Mouse (Mus musculus): ENCODE data around the gene Lypd6b. TPM values are rescaled to one million over a fixed set of nuclear protein-coding genes. Genes with fewer than 3 reads are reported as not detected.

The Lypd6b gene
- total RNA-seq, 2 experiments from 2014 or later: 0.42 TPM; not detected in 1

GRCm38 (mm10) chr2:49814011-49814410, 26.5 kb downstream of the Lypd6b start:
- no peak for ATAC-seq (replicated peaks; ENCODE audit: low FRiP score, poor library complexity, severe bottlenecking)

DNA sequence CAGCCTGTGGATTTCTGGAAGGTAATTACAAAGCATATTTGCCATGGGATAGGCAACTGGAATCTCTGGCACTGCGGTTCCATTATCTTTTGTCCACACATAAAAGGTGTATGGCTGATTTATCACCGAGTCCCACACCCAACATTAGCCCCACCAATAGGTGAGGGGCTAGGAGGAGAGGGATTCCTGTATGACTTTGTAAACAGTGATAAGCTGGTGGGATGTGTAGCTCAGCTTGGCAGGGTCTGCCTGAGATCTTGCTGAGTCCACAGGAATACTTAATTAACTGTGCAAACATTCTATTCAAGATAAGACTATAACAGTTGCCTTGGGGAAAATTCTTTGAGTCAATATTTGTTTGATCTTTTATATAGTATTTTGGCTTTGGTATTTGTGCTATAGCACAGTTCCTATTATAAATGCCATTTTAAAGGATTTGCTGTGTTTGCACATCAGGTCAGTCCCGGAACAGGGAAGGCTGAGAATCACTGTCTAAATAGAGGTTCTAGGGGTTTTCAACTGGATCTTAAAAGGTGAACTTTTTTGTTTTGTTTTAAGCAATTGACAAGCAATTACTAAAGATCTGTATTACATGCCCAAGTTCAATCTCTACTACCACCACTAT, 28.3 kb downstream of the Lypd6b start:
- ATAC-seq (replicated peaks; ENCODE audit: low FRiP score, poor library complexity, severe bottlenecking): no peak

DNA sequence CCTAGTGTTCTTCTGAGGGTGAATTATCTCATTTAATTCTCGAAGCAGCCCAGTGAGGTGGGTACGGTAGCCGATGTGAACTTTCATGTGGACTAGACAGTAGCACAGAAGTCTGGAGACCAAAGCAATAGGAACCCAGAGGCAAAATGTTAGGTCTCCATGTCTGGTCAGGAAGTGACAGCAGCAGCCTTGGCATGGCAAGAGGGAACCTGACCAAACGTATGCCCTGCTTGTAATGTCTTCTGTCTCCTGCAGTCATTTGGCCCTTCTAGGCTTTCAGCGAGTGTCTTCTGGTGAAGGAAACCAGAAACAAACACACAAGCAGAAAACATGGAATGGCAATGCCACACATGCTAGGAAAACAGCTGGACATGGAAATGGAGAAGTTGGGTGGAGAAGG, 29.1 kb downstream of the Lypd6b start:
- ATAC-seq (replicated peaks; ENCODE audit: low FRiP score, poor library complexity, severe bottlenecking): no peak

DNA sequence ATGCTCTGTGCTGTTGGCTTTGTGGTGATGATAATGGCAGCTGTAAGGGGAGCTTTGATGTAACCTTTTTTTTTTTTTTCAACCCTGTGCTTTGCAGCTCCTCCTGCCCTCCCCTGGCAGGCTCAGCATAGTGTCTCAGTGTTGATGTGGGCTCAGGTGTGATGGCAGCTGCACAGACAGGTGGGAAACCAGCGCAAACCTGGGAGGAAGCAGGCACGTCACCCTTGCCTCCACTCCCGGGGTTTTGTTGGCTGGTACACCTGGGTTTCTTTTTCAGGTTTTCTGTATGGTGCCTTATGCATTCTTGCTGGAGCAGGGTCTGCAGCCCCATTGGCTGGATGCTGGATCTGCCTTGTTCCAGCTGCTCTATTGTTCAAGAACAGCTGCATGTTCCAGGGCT, 29.7 kb downstream of the Lypd6b start:
- no peak for ATAC-seq (replicated peaks; ENCODE audit: low FRiP score, poor library complexity, severe bottlenecking)

DNA sequence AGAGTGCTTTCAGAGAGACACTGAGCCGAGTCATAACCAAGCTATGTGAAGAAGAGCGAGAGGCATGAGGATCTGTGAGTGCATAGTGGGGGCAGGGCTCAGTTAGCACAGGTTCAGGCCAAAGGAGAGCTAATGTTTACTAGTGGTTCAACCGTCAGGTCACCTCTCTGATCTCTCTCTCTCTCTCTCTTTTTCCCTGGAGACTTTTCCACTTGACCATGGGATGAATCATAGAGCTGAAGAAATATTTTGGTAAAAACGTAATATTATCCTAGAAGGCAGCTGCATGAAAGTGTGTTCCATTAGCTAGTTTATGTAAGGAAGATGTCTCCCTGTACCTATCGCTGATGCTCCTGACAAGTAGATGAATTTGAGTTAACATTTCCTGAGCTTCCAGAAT, 30.6 kb downstream of the Lypd6b start:
- ATAC-seq (replicated peaks; ENCODE audit: low FRiP score, poor library complexity, severe bottlenecking): no peak

- no peak for ATAC-seq (replicated peaks; ENCODE audit: low FRiP score, poor library complexity, severe bottlenecking)
These were observed 34.8 kb downstream of the Lypd6b start for GRCm38 (mm10) chr2:49822312-49822711.

DNA sequence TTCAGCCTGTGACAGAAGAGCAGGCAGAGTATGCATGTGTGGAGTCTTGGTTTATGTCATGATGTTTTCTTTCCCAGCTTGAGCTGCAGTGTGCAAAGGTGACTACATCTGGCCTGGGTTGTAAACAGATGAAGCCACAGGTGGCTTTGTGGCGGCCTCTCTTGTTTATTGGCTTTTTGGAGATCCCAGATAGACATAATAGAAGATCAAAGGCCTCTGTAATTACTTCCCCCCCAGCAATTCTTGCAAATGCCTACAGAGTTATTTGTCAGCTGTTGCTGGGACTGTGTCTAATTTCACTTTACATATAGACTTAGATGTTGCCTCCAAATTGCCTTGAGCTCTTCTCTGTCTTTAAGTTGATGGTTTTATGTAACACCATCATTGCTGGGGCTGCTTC, 38.1 kb downstream of the Lypd6b start:
- no peak for ATAC-seq (replicated peaks; ENCODE audit: low FRiP score, poor library complexity, severe bottlenecking)

- no peak for ATAC-seq (replicated peaks; ENCODE audit: low FRiP score, poor library complexity, severe bottlenecking)
These were observed 40.3 kb downstream of the Lypd6b start for GRCm38 (mm10) chr2:49827756-49828155.

DNA sequence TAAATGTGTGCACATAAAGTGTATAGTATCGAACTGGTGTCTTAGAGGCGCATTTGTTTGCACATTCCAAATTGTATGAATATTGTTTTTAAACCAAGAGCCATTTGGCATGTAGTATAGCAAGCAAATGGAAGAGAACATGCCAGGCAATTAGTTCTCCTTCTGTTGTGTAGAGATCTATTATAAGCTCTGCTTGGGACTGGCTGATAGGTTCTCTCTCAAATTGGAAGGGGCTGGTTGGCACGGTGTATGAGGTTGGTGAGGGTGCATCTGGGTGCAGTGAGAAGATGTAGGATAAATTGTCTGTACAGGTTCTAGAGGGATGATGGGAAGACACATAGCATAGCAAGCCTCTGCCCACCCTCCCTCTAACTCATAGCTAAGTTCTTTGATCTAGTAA, 42.9 kb downstream of the Lypd6b start:
- no peak for ATAC-seq (replicated peaks; ENCODE audit: low FRiP score, poor library complexity, severe bottlenecking)

- ATAC-seq (replicated peaks; ENCODE audit: low FRiP score, poor library complexity, severe bottlenecking): no peak
These were observed 44.9 kb downstream of the Lypd6b start for GRCm38 (mm10) chr2:49832277-49832803.

DNA sequence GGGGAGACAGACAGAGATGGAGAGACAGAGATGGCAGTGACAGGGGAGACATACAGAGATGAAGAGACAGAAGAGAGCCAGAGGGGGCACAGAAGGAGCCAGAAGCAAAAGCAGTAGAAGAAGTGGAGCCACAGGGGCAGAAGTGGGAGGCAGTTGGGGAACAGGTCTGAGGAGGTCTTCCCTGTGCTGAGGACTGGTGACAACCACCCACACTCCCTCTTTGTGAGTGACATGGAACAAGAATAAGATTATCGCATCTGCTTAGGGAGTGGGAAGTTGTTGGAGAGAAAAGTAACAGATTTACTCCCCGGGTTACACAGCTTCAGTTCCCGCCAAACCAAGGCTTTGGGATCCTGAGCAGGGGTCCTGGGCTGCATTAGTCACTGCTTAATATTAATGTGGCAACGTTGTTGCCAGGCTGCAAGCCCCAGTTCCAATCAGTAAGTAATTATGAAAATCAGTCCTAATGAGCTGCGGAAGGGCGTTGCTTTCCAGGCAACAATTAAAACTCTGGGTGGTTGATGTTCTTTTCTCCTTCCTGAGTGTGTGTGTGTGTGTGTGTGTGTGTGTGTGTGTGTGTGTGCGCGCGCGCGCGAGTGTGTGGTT, 50.1 kb downstream of the Lypd6b start:
- ATAC-seq (replicated peaks; ENCODE audit: low FRiP score, poor library complexity, severe bottlenecking): no peak

- ATAC-seq (replicated peaks; ENCODE audit: low FRiP score, poor library complexity, severe bottlenecking): no peak
These were observed 51.1 kb downstream of the Lypd6b start for GRCm38 (mm10) chr2:49838611-49839010.

DNA sequence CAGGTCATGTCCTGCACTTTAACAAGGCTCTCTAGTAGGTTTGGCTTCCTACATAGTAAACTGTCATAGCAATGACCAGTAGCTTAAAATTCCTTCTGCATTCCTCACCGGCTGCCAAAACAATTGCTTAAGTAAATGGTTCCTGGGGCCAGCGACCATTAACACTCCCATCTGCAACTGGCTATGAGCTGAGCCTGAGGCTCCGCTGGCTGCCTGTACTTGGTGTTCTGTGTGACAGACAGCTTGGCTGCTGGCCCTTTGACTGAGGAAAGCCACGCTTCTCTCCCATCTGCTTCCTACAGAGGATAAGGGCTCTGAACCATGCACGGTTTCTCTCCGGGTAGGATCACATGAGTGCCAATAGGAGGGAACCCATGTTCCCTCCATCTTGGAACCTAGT, 53.1 kb downstream of the Lypd6b start:
- no peak for ATAC-seq (replicated peaks; ENCODE audit: low FRiP score, poor library complexity, severe bottlenecking)

- no peak for ATAC-seq (replicated peaks; ENCODE audit: low FRiP score, poor library complexity, severe bottlenecking)
These were observed 53.6 kb downstream of the Lypd6b start for GRCm38 (mm10) chr2:49841089-49841488.

- no peak for ATAC-seq (replicated peaks; ENCODE audit: low FRiP score, poor library complexity, severe bottlenecking)
These were observed 57.6 kb downstream of the Lypd6b start for GRCm38 (mm10) chr2:49845104-49845503.

- ATAC-seq (replicated peaks; ENCODE audit: low FRiP score, poor library complexity, severe bottlenecking): no peak
These were observed 58.6 kb downstream of the Lypd6b start for GRCm38 (mm10) chr2:49846097-49846496.

DNA sequence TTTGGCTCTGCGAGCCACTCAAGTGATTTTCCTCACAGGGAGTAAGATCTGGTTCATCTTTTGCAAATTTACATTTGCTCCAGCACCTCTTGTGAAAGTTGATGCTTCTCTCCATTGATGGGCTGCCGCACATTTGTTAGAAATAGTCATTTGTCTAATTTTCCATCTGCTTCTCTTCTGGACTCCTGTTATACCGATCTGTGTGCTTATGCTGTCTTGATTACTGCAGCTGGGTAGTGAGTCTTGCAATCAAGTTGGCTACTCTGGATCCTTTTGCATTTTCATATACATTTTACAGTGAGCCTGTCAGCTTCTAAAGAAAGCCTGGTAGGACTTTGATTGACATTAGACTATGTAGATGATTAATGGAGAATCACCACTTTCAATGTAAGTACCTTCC, 59.4 kb downstream of the Lypd6b start:
- ATAC-seq (replicated peaks; ENCODE audit: low FRiP score, poor library complexity, severe bottlenecking): no peak

DNA sequence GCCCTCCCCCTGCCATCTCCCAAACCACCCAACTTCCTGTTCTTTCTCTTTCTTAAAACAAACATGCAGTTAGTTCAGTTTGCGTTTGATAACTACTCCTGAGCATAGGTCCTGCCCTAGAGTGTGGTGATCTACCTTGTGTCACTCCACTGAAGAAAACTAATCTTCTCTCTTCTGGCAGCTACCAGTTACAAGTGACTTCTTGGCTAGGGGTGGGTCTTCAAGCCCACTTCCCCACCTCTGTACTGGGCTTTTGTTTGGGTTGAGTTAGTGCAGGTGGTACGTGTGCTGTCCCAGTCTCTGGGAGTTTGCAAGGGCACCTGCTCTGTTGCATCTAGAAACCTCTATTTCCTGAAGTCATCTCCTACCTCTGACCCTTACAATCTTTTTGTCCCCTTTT, 60.3 kb downstream of the Lypd6b start:
- ATAC-seq (replicated peaks; ENCODE audit: low FRiP score, poor library complexity, severe bottlenecking): no peak

DNA sequence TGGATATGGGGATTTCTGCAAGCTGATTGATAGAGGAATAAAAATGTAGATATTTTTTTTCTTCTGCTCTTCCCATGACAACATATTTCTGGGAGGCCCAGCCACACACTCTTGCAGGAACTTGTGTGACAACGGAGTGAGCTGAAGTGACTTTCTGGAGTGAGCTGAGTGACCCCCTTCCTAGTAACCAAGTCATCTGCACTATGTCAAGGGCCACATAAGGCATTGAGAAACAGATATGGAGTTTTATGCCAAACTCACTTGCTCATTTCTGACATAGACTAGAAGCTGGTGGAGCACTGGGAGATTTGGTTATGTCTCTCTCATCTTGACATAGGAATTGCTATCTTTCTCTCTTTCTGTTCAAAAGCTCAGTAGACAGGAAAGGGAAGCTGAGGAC, 62.3 kb downstream of the Lypd6b start:
- no peak for ATAC-seq (replicated peaks; ENCODE audit: low FRiP score, poor library complexity, severe bottlenecking)

GRCm38 (mm10) chr2:49851977-49852376, 64.5 kb downstream of the Lypd6b start:
- ATAC-seq (replicated peaks; ENCODE audit: low FRiP score, poor library complexity, severe bottlenecking): no peak

GRCm38 (mm10) chr2:49856161-49856564, 68.7 kb downstream of the Lypd6b start:
- ATAC-seq (replicated peaks; ENCODE audit: low FRiP score, poor library complexity, severe bottlenecking): no peak

- ATAC-seq (replicated peaks; ENCODE audit: low FRiP score, poor library complexity, severe bottlenecking): no peak
These were observed 69.1 kb downstream of the Lypd6b start for GRCm38 (mm10) chr2:49856584-49856983.

All from erythroid progenitor cell, adult 5-6 weeks (primary cell).